Mouse (Mus musculus) right cerebral cortex, adult 18-20 months (tissue): ENCODE measurements around the gene Cox4i2.

Source experiments
- DNase-seq: peaks from one replicate; pipeline ENCODE4 v3.0.0; 2022; ENCODE audit warnings: mixed read lengths

Cox4i2 gene

GRCm38 (mm10) chr2:152772231-152772630 is 18.3 kb downstream of the Cox4i2 start:
- DNase-seq, result no peak

GRCm38 (mm10) chr2:152775357-152775756 is 21.4 kb downstream of the Cox4i2 start:
- no peak for DNase-seq

- DNase-seq, result no peak
Measured at GRCm38 (mm10) chr2:152776019-152776418, 22.0 kb downstream of the Cox4i2 start.

- peak; percentile 85 for DNase-seq
Measured at GRCm38 (mm10) chr2:152776435-152776834, 22.5 kb downstream of the Cox4i2 start.

- no peak for DNase-seq
Measured at GRCm38 (mm10) chr2:152777081-152777480, 23.1 kb downstream of the Cox4i2 start.

GRCm38 (mm10) chr2:152780466-152780865 is 26.5 kb downstream of the Cox4i2 start:
- DNase-seq, result no peak

- DNase-seq, result no peak
Measured at GRCm38 (mm10) chr2:152781031-152781711, 27.2 kb downstream of the Cox4i2 start.

- DNase-seq, result no peak
Measured at GRCm38 (mm10) chr2:152782656-152783055, 28.7 kb downstream of the Cox4i2 start.

- DNase-seq, result no peak
Measured at GRCm38 (mm10) chr2:152783241-152783640, 29.3 kb downstream of the Cox4i2 start.

GRCm38 (mm10) chr2:152784640-152785039 is 30.7 kb downstream of the Cox4i2 start:
- no peak for DNase-seq

- peak; percentile 91 for DNase-seq
Measured at GRCm38 (mm10) chr2:152785446-152786350, 31.7 kb downstream of the Cox4i2 start.

GRCm38 (mm10) chr2:152787136-152787535 is 33.2 kb downstream of the Cox4i2 start:
- DNase-seq, result no peak

- no peak for DNase-seq
Measured at GRCm38 (mm10) chr2:152787543-152787942, 33.6 kb downstream of the Cox4i2 start.

GRCm38 (mm10) chr2:152788892-152789421 is 35.0 kb downstream of the Cox4i2 start:
- DNase-seq, result peak; percentile 71

GRCm38 (mm10) chr2:152789591-152789999 is 35.6 kb downstream of the Cox4i2 start:
- no peak for DNase-seq

GRCm38 (mm10) chr2:152792461-152792860 is 38.5 kb downstream of the Cox4i2 start:
- no peak for DNase-seq

GRCm38 (mm10) chr2:152793381-152793780 is 39.4 kb downstream of the Cox4i2 start:
- no peak for DNase-seq

- no peak for DNase-seq
Measured at GRCm38 (mm10) chr2:152794281-152794827, 40.4 kb downstream of the Cox4i2 start.

- no peak for DNase-seq
Measured at GRCm38 (mm10) chr2:152797589-152797988, 43.6 kb downstream of the Cox4i2 start.

GRCm38 (mm10) chr2:152799954-152800761 is 46.2 kb downstream of the Cox4i2 start:
- no peak for DNase-seq

GRCm38 (mm10) chr2:152800762-152801113 is 46.8 kb downstream of the Cox4i2 start:
- no peak for DNase-seq

- DNase-seq, result no peak
Measured at GRCm38 (mm10) chr2:152802303-152802702, 48.3 kb downstream of the Cox4i2 start.

- no peak for DNase-seq
Measured at GRCm38 (mm10) chr2:152803081-152803480, 49.1 kb downstream of the Cox4i2 start.
